Mouse (Mus musculus) megakaryocyte, embryonic 14.5 days (primary cell): ENCODE data around the gene 1700016C15Rik.

Experiments used
- FLI1 ChIP-seq: IDR thresholded peaks from 2 replicates; pipeline ENCODE4 v1.6.1; 2012; ENCODE audit warnings: low read length, inconsistent platforms, mixed read lengths
- GATA1 ChIP-seq: IDR thresholded peaks from 3 replicates; pipeline ENCODE4 v1.6.1; 2012; ENCODE audit warnings: mixed read lengths, low read length, inconsistent platforms, borderline replicate concordance

GRCm38 (mm10) chr1:177797151-177797755, 67.6 kb downstream of the 1700016C15Rik start:
- no peak for TF ChIP-seq GATA1
- TF ChIP-seq FLI1 = no peak
